Mouse (Mus musculus): ENCODE measurements at regions not wholly inside any gene's neighbourhood (a gene's known extent, or its start where the extent isn't known, plus 50 kb on each side); places are given as distances from the start of the nearest gene placed in this dataset.

DNA sequence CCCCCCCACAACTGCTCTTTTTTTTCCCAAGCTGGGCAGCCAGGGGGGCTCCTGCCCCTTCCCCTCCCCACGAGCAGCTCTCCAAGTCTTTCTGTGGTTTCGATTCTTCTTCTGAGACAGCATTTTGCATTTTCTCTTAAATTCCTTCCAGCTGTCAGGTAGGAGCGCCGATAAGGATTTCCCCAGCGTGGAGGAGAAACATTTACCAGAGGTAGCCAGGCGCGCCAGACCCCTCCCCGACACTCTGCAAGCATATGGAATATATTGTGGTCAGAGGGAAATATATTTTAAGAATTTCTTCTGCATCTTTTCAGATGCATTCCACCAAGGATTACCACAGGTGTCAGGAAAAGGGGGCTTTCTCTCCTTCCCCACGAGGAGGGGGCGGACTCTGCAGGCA, 111.9 kb downstream of the Tbx5 start:
- DNase-seq, result no peak

DNA sequence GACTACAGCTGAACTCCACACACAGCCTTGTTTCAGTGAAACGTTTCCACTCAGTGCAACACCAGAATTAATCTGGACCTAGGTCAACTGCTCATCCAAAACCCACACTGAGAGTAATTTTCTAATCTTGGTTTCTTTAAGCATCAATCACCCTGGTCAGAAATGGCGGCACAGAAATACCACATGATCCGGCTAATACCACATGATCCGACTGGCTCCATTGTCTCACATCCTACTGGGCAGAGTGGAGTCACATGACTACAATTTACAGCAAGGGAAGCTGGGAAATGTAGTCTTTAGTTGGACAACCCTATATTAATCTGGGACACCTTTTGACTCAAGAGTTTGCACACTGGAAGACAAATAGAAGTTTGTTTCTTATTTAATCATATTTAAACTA, 115.9 kb downstream of the Tbx5 start:
- DNase-seq, result no peak

DNA sequence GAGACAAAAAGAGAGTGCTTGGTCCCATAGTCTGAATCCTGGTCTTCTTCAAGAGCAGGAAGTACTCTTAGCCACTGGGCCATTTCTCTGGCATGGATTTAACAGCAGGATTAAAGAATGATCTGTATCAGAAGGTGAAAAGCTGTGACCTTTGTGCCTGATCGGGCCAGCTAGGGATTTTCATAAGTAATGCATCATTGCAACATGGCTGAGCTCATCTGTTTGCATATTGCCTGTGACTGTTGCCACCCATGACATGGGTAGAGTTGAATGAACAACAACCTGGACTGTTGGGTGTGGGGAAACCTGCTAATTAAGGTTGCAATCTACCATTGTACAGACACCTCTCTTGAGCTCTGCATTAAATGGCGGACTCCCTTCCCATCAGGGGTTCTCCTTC, 119.6 kb downstream of the Tbx5 start:
- DNase-seq, result no peak

DNA sequence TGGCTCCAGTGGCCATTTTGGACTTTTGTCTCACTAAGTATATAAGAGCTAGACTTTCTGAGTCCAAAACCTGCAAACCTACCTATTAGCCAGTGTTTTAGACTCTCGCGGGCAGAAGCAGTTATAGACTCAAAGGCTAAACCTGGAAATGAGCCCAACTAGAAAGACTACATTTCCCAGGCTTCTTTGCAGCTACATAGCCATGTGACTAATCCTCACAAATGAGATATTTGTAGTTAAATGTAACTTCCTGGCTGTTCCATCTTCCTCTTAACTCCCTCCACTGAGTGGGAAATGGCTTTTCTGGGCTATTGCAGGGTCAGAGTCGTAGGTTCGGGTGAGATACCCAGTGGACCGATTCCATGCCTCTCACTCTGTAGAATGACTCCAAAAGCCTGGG, 120.7 kb downstream of the Tbx5 start:
- no peak for DNase-seq

DNA sequence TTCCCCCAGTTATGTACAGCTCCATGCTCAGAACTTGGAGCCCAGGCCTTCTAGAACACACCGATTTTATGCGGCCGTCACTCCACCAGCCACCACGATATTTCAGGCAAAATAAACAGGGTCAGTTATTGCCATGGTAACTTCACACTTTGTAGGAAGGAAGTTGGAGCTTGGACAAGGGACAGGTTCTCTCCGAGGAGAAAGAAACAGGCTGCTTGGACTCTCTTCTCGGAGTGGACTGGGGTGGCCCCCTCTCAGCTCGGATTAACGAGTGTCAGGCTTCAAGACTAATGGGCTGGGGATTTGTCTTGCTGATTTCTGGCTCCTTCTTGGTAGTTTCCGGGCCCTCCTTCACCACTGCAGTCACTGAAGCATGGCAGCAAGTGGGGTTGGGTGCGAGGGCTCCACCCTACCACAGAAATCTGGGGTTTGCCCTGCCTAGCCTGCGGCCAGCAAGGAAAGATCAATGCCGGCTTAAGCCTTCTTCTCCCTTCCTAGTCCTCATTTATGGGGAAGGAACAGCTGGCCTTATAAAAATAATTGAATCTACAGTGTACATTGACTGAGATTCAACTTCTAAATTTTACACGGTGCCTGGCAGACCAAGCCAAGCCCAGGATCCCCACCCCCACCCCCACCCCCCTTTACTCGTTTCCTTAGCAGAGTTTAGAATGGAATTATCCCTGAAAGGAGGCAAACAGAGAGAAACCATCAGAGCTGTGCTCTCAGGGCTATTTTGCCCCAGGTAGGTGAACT, 121.5 kb downstream of the Tbx5 start:
- no peak for DNase-seq

DNA sequence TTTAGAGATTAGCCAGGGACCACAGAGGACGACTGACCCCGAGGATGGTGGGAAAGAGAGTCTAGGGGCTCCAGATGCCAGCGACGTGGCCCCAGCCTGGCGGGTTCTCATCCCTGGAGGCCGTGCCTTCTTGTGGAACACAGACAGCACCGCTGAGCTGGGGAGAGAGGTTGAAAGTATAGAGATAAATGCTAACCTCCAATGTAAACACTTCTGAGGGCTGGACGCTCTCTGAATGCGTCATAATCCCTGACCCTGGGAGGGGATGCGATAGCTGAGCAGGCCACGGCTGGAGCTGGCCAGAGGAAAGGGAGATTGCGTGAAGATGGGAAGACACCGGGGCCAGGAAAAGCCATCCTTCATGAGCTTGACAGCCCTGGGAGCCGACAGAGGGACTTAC, 126.5 kb downstream of the Tbx5 start:
- no peak for DNase-seq

DNA sequence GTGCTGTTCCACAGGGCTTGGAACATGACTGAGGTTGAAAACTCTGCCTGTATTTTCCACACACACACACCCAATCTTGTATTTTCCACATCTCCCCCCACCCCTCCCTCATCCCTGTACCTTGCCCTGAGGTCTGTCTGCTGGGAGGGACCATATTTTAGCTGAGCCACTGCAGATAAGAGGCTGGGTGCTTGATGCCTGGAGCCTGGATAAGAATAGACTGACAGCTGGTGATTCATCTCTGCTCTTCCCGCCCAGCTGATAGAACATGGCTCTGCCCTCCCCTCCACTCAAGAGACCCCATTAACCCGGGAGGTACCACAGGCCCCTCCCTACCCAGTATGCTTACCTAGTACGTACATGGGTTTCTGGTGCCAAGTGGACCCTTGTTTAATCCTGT, 132.3 kb downstream of the Tbx5 start:
- no peak for DNase-seq

DNA sequence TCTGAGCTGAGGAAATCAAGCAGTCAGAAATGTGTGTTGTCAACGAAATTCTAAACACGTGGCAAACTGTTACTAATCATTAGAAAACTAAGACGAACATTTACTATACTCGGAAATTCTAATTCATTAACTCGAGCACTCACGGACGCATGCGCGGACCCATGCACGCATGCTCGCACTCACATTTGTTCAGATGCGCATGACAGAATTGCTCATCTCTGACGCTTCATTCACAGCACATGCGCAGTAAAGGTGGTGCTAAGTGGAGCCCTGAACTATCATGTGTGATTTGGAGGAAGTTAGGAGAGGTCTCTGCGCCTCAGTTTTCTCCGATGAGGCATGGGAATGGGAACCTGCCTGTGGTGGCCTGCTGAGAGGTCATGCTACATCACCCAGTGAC, 138.8 kb downstream of the Tbx5 start:
- peak; percentile 31 for DNase-seq

DNA sequence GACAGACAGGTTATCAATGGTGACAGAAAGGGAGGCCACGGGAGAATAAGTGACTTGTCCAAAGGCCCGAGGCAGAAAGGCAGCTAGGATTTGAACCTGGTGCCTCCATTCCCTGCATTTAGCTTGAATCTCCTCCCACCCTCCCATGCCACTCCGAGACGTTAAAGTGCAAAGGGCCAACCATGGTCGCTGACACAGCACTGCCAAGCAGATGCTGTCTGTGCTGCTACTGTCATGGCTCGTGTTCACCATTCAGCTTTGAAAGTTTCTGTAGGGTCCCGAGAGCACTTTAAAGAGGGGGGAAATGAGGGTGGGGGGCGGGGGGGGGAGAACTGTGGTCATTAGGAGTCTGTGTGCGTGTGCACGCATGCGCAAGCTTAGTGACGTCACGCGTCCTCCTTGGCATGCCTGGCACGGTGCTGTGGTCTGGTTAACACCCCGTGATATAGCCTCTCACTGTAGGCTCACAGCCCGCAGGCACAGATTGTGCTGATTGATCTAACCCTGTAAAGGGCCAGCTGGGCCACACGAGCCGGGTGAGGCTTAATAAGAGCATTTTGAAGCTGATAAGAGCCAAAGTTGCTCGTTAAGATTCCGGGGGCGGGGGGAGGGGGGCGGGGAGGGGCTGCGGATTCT, 140.5 kb downstream of the Tbx5 start:
- peak; percentile 36 for DNase-seq

DNA sequence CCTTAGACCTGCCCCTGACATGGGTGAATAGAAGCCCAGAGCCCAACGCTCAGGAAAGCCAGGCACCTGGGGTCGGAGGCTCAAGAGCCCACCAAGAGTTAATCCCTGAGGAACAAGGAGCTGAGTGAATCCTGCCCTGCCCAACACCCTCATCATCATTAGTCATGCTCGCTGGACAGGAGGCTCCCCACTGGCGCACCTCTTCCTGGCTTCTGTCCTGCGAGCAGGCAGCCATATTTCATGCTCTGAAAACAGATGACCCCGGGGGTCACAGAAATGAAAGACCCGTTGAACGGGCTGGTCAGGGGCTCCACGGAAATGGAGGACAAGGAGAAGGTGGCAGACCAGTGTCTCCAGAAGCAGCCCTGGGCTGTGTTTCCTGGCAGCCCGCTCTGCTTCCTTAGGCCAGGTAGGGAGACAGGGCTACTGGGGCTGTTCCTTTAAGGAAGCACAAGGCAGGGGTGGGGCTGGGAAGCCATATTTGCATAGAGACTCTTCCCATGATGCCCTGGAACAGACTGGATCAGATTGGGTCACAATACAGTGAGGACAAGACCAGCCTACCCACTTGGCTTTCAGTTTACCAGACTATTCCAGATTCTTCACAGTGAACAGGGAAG, 138.1 kb upstream of the Rbm19 start:
- DNase-seq, result no peak

DNA sequence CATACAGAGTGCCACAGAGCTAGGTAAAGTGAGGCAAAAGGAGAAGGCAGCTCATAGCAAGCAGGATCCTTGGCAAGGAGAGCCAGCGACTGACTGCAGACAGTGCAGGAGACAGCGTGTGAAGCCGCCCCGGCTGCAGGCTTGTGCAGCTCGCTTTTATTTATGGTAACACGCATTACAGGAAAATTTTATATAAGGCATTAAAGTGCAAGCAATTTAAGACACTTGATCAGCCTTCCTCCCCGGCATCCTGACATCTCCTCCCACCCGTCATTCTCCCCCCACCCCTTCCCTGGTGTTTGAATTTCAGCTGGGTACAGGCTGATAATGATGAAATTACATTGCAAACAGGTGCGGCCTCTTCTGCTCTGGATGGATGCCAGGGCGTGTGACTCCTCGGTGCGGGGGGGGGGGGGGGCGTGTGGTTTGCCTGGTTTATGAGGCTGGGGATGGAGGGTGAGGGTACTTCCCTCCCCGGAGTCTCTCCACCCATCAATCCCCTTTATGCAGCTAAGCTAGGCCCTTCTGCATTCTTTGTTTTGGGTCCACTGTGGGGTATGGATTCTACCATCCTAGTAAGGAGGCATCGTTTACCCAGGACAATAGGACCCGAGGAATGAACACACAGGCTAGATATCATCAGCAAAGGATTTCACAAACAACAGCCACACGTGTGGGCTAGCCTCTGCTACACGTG, 135.0 kb upstream of the Rbm19 start:
- peak; percentile 34 for DNase-seq

DNA sequence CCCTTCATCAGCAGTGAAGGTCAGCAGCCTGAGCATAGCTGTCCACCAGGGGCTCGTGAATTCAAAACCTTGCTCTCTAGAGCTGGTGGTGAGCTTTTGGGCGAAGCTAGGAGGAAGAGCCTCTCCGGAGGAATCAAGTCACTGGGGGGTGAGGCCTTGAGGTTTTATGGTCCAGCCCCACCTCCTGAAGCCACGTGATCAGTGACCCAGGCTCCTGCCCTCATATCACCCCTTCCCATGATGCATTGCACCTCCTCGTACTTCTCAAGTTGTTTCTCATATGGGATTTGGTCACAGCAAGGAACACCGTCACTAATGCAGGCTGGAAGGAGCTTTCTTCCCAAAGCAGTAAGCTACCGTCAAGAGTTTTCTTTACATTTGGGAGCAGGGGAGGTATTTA, 132.1 kb upstream of the Rbm19 start:
- no peak for DNase-seq

DNA sequence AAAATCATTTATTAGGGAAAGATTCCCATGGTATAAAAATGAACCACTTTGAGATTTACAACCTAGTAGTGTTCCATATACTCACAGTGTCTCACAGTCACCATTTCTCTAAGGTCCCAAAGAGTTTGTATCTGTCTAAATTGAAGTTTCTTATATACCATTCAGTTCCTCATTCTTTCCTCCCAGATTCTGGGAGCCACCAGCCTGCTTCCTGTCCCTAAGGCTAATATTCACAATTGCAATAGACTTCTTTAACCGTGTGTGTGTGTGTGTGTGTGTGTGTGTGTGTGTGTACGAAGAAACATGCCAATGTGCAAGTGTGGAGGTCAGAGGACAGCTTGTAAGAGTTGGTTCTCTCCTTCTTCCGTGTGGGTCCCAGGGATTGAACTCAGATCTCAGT, 124.1 kb upstream of the Rbm19 start:
- no peak for DNase-seq

DNA sequence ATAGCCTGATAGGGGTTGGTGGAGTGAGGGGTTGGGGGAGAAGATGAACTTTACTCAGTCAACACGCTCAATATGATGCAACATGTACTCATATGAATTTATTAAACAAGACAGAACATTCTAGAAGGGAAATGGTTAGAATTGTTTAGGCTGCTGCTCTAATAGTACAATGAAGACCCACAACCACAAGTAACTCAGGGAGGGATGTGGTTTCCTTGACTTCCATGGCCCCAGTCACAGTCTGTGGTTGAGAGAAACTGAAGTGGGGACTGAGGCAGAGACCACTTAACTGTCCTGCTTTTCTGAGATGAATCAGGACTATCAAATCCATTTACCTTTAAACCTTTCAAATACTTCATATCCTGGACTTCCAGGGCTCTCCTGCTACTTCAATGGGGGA, 120.5 kb upstream of the Rbm19 start:
- DNase-seq, result no peak

DNA sequence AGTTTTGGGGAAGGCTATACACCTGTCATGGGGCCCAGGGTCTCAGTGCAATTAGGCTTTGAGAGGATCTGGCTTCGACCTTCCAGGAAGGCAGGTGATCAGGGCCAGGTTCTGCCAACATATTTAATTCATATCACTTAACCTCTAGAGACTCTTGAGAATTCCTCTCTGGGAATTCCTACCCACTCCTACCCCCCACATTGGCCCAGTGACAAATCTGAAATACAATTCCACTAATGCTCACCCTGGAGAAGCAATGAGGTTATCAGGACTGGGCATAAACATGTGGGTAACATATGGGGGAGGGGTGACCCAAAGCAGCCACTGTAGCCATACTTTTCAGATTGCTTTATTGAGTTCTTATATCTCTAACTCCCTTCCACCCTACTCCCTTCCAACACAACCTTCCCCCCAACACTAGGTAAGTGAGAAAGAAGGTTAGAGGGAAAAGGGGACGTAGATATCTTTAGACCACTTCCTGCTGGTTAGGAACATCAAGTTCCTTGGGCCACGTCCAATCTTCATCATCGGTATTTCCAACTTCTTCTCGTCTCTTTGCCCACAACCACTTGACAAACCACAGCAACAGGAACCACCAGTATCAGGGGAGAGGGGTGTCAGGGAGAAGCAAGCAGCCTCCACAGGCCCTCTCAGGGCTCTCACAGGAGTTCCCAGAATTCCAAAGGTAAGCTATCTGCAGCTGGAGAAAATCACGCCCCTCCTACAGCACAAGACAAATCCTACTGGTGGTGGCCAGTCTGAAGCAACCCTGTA, 110.4 kb upstream of the Rbm19 start:
- no peak for DNase-seq

DNA sequence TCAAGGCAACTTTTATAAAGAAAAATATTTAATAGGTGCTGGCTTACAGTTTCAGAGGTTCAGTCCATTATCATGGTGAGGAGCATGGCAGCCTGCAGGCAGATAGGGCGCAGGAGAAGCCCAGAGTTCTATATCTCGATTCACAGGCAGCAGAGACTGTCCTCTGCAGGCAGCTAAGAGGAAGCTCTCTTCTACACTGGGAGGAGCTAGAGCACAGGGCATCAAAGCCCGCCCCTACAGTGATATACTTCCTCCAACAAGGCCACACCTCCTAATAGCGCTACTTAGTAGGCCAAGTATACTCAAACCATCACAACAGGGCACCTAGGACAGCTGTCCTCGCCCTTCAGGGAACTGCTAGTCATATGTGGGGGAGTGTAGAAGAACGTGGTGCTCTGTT, 108.5 kb upstream of the Rbm19 start:
- DNase-seq, result no peak

DNA sequence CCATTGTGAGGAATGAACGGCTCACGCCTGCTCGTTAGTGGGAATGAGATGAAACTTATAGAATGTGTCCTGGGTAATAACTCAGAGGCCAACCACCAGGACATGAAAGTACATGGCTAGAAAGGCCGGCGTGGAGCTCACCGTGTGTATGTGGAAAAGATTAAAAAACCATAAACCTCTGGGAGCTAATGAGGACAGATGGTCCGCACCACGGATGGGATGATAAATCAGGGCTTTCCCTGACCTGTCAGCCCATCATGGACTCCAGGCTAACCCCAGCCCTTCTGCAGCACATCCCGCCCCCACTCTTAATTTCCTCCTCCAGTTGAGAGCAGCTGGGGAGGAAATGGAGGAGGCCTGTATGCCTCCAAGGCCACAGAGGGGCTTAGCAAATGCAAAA, 108.0 kb upstream of the Rbm19 start:
- DNase-seq, result no peak

DNA sequence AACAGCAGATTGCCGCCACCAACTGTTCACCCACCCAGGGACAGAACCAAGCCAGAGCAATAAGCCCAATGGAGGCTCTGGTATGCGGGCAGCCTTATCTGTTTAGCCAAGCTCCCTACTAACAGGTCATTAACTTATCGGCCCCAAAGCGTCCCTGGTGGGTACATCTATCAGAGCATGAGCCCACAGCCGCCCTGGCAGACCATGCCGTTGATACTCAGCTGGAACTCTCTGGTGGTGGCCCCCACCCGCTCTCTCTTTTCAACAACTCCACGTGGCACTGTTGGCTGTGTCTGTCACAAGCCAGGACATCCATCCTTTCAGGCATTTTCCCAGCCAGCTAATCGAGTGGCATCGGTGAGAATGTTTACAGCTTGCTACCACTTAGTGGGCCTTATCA, 100.8 kb upstream of the Rbm19 start:
- no peak for DNase-seq

DNA sequence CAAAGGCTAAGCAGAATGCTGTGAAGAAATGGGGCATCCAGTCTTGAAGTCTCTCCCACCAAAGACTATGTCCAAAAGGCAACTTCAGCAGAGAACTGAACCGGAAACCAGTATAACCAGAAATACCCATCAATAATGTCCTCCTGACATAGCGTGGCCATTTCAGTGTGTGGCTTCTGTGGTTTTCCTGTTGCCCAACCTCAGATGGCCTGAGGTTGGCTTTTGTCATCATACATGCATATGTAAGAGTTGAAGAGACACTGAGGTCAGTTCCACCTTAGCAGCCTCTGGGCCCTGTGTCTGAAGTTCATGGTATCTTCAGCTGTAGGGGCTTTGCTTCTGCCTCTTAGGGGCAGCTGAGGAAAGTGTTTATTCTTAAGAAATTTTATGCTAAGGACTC, 98.1 kb upstream of the Rbm19 start:
- no peak for DNase-seq

DNA sequence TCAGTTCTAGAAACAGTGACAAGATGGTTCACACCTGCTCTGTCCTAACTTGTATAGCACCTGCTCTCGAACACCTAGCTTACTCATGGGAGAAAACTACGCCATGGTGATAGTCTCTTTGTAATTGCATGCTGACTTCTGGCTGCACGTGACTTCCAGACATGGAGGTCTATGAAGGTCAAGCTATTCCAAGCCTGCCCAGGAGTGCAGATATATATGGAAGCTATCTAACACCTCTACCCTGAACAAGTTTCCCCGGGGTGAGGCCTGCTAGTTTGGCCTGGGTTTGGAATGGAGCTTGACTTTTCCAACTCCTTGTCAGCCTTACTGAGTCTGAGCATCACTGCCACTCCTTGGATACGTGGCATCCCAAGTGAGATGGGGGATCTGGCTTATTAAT, 95.5 kb upstream of the Rbm19 start:
- no peak for DNase-seq

DNA sequence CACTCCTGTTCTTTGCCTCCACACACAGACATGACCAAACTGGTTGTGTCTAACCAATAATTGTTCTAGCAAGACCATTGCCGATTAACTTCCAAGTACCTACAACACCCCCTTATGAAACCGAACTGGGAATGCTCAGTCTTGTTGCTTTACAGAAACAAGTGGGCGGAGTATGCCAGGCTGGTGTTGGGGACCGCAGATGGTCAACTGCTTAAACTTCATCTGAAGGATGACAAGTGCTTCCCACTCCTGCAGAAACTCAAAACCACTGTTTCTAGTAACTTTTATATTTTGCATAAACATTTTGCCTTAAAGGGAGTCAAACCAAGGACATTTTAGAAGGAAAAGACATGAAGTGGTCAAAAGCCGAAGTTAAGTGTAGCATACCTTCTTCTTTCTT, 94.0 kb upstream of the Rbm19 start:
- no peak for DNase-seq

DNA sequence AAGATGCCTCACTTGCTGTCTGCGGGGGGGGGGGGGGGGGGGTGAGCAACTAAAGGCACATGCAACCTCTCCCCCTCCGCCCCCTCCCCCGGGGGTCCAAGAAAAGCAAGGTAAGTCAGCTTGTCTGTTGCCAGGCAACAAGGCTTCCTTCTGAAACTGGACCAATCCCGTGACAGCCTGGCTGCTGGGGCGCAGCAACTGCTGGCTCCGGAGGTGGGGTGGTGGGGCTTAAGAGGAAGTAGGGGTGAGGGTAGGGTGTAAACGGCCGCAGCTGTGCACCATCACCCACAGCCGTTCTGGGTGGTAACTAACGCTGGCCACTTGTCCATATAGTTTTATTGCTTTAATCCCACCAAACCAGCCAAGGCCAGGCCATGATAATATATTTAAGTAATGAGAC, 92.2 kb upstream of the Rbm19 start:
- DNase-seq, result peak; percentile 39

DNA sequence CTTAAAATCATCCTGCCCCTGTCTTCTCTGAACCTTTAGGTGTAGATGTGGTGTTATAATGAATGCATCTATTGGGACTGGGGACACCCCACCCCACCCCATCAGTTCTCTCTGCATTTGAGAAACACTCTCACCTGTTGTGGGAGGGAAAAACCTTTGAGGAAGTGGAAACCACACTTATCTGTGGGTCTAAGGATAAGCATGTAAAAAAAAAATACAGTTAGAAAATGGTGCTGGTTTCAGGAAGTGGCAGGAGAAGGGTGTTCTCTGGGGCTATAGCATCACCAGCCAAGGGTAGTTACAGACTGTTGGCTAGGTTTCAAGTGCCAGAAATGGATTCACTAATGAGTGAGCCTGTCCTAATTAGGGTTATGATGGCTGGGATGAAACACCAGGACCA, 91.1 kb upstream of the Rbm19 start:
- no peak for DNase-seq

Data from right cerebral cortex, postnatal 25 days (tissue).